ENCODE assay signal across 10 mouse cellular contexts in the genomic region with DNA sequence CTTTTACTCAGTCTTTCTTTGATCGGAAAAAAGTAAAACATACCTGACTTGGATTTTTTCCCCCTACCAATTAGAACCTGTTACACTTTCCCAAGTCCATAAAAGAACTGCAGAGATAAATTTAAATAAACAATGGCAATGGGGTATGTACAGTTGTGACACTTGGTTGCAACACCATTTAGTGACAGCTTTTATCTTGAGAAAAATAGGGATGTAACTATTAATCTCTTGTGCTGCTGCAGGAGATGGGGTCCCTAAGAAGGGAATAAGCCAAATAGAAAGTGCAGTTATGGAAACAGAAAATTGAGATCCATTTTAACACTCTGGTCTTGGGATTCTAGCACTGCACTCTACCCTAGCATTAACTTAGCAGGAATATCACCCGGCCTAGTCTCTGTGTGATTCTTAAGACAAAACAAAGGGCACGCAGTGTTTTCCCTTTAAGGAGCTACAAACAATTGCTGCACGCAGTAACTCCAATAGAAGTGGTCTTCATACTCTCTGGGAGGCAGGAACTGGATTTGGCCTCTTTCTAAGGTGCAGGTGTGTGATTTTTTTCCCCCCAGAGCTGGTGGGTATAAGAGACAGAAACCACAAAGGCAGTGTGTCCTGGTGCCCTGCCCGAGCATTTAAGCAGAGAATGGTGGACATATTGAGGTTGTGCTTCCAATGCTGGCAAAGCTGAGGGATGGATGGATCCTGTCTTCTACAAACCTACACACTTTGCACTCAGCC. TPM values are rescaled to one million over a fixed set of nuclear protein-coding genes. Genes with fewer than 3 reads are reported as not detected.
DNase-seq lines count a peak whose midpoint lies in the region; ATAC-seq and TF ChIP-seq lines count a peak whose summit lies in the region.
"Had no signal": no experiment of that assay in that cellular context is flagged by ENCODE, and none has a peak within 500 bp of the region (broad histone marks: within the 10 kb centered on the region; RNA-seq: fewer than 3 reads in every experiment).

No protein-coding gene starts in this region.

- no peak for ATAC-seq in embryonic facial prominence, embryonic 11.5 days (replicated peaks; ENCODE audit: insufficient number of reproducible peaks, low FRiP score, low TSS enrichment, low read depth)
- ATAC-seq in hindbrain, embryonic 15.5 days (ENCODE audit: low FRiP score, low read depth): no peak
- ATAC-seq in midbrain, embryonic 11.5 days (ENCODE audit: low FRiP score): no peak

- peaks cover 11% of the 10 kb centered on the region for H3K36me3 ChIP-seq in heart, adult 2 months (ENCODE audit: control insufficient read depth, insufficient read depth, low read length)
- H3K36me3 ChIP-seq in embryonic facial prominence, embryonic 11.5 days (replicated peaks; ENCODE audit: control insufficient read depth, insufficient read depth, low read depth, low read length): no peaks in the 10 kb centered on the region
- H3K36me3 ChIP-seq in hindbrain, embryonic 15.5 days: no peaks in the 10 kb centered on the region
- H3K36me3 ChIP-seq in midbrain, embryonic 11.5 days (ENCODE audit: control insufficient read depth, insufficient read depth, low read length): no peaks in the 10 kb centered on the region

- peak overlapping the region; percentile 62 for H3K4me3 ChIP-seq in heart, adult 2 months
- H3K4me3 ChIP-seq in embryonic facial prominence, embryonic 11.5 days (ENCODE audit: low read depth, low read length): no peak overlapping the region
- peak overlapping the region; percentile 37; the same call in 1 of the 2 replicates for H3K4me3 ChIP-seq in hindbrain, embryonic 15.5 days
- 0 out of 2 replicates have a peak overlapping the region, but pooled peaks have one; percentile 35 for H3K4me3 ChIP-seq in midbrain, embryonic 11.5 days (ENCODE audit: low read depth, low read length)

- no peaks in the 10 kb centered on the region for H3K9me3 ChIP-seq in embryonic facial prominence, embryonic 11.5 days (replicated peaks; ENCODE audit: control insufficient read depth, low read length)
- H3K9me3 ChIP-seq in hindbrain, embryonic 15.5 days: no peaks in the 10 kb centered on the region
- H3K9me3 ChIP-seq in midbrain, embryonic 11.5 days (ENCODE audit: control insufficient read depth, low read length): no peaks in the 10 kb centered on the region

- 27% methylated on average over 5 of the region's 5 CpGs for WGBS in heart, adult 2 months
- 11% methylated on average over 5 of the region's 5 CpGs for WGBS in embryonic facial prominence, embryonic 11.5 days
- WGBS in hindbrain, embryonic 15.5 days: 18% methylated on average over 5 of the region's 5 CpGs
- 11% methylated on average over 5 of the region's 5 CpGs for WGBS in midbrain, embryonic 11.5 days

- H3K79me2 ChIP-seq in heart, adult 2 months (replicated peaks; ENCODE audit: control insufficient read depth, insufficient read depth, low read length): no peaks in the 10 kb centered on the region

- intact Hi-C loops in heart, adult 2 months (cut with DNase I): loop anchor here (2.0 to 5.0 kb wide), 4 partner anchors 116 to 690 kb away; partner anchors contain the start of gene Tm2d1

- DNase-seq in heart, adult 2 months: no peak
- DNase-seq in heart, adult 9 months (ENCODE audit: low spot score in 2 of 2): no peak
- DNase-seq in embryonic facial prominence, embryonic 11.5 days (ENCODE audit: low spot score): no peak
- peak; percentile 92 for DNase-seq in midbrain, embryonic 11.5 days (ENCODE audit: low spot score, missing footprints)
- no peak for DNase-seq in ovary, postnatal 10 days (ENCODE audit: low spot score)
- no peak for DNase-seq in testis, postnatal 14 days (ENCODE audit: low spot score)
- DNase-seq in cerebellum, adult 18-20 months: no peak

- no peak for TF ChIP-seq POLR2A in heart, adult 2 months (IDR thresholded peaks at IDR 0.05; ENCODE audit: insufficient read depth, low read depth, low read length)

- peak overlapping the region; percentile 98 for H3K27ac ChIP-seq in heart, adult 2 months
- no peak overlapping the region for H3K27ac ChIP-seq in embryonic facial prominence, embryonic 11.5 days (replicated peaks; ENCODE audit: low read depth, low read length)
- peak overlapping the region; percentile 75 for H3K27ac ChIP-seq in hindbrain, embryonic 15.5 days (replicated peaks)
- H3K27ac ChIP-seq in midbrain, embryonic 11.5 days (ENCODE audit: low read depth, low read length): no peak overlapping the region

- no peak for TF ChIP-seq CTCF in heart, adult 2 months (IDR thresholded peaks at IDR 0.05)

- no peaks in the 10 kb centered on the region for H3K27me3 ChIP-seq in heart, adult 2 months (ENCODE audit: control insufficient read depth, insufficient read depth, low read length)
- peaks cover 8% of the 10 kb centered on the region; the same call in 1 of the 2 replicates for H3K27me3 ChIP-seq in embryonic facial prominence, embryonic 11.5 days (ENCODE audit: control insufficient read depth, insufficient read depth, low read length)
- peaks cover 37% of the 10 kb centered on the region for H3K27me3 ChIP-seq in hindbrain, embryonic 15.5 days
- peaks cover 68% of the 10 kb centered on the region for H3K27me3 ChIP-seq in midbrain, embryonic 11.5 days (ENCODE audit: control insufficient read depth, insufficient read depth, low read length)

- peak overlapping the region; percentile 89; the same call in 1 of the 2 replicates for H3K4me2 ChIP-seq in embryonic facial prominence, embryonic 11.5 days (ENCODE audit: low read depth, low read length)
- H3K4me2 ChIP-seq in hindbrain, embryonic 15.5 days: peak overlapping the region; percentile 81
- peak overlapping the region; percentile 68 for H3K4me2 ChIP-seq in midbrain, embryonic 11.5 days

- peak overlapping the region; percentile 53 for H3K9ac ChIP-seq in heart, adult 2 months (ENCODE audit: low read depth, low read length)
- H3K9ac ChIP-seq in embryonic facial prominence, embryonic 11.5 days (replicated peaks; ENCODE audit: low read length): no peak overlapping the region
- 0 out of 2 replicates have a peak overlapping the region, but pooled peaks have one; percentile 45 for H3K9ac ChIP-seq in hindbrain, embryonic 15.5 days
- no peak overlapping the region for H3K9ac ChIP-seq in midbrain, embryonic 11.5 days (ENCODE audit: low read length)

- H3K4me1 ChIP-seq in heart, adult 2 months (ENCODE audit: control insufficient read depth, insufficient read depth, low read length): peaks cover 14% of the 10 kb centered on the region
- peaks cover 3% of the 10 kb centered on the region; the same call in 1 of the 2 replicates for H3K4me1 ChIP-seq in embryonic facial prominence, embryonic 11.5 days (ENCODE audit: control insufficient read depth, insufficient read depth, low read length)
- peaks cover 27% of the 10 kb centered on the region for H3K4me1 ChIP-seq in hindbrain, embryonic 15.5 days (replicated peaks)
- peaks cover 13% of the 10 kb centered on the region for H3K4me1 ChIP-seq in midbrain, embryonic 11.5 days (ENCODE audit: control insufficient read depth, insufficient read depth, low read length)

- no peak for TF ChIP-seq EP300 in heart, adult 2 months (IDR thresholded peaks at IDR 0.05; ENCODE audit: insufficient read depth, low read depth, low read length)

RNA-seq across cellular contexts. Expression of gene Nfia, which starts 20.1 kb away (rescaled TPM):
- total RNA-seq in heart, adult 2 months (2021): 100 to 1,000 TPM; 126 to 128 TPM
- polyA plus RNA-seq in heart, adult 2 months (2012; rRNA removed): 70.3 and 75.6 TPM in 2 replicates
- polyA plus RNA-seq in embryonic facial prominence, embryonic 11.5 days (2014; fragmentation: Nextera tagmentation; extraction: Ambion mirVana): 23.1 and 23.5 TPM in 2 replicates
- 39.5 and 47.1 TPM in 2 replicates for polyA plus RNA-seq in hindbrain, embryonic 15.5 days (2015; fragmentation: Nextera tagmentation; extraction: Ambion mirVana)
- polyA plus RNA-seq in midbrain, embryonic 11.5 days (2014; fragmentation: Nextera tagmentation; extraction: Ambion mirVana): 14.1 and 15.8 TPM in 2 replicates

RNA-seq across cellular contexts. Expression of gene E130114P18Rik, which starts 25.4 kb away (rescaled TPM):
- not detected for total RNA-seq in heart, adult 2 months (2021)
- 0.15 TPM in 1 of 2 replicates, not detected in the other for polyA plus RNA-seq in heart, adult 2 months (2012; rRNA removed)
- polyA plus RNA-seq in embryonic facial prominence, embryonic 11.5 days (2014; fragmentation: Nextera tagmentation; extraction: Ambion mirVana): 9.5 and 12.1 TPM in 2 replicates
- polyA plus RNA-seq in hindbrain, embryonic 15.5 days (2015; fragmentation: Nextera tagmentation; extraction: Ambion mirVana): 20.2 and 23.1 TPM in 2 replicates
- polyA plus RNA-seq in midbrain, embryonic 11.5 days (2014; fragmentation: Nextera tagmentation; extraction: Ambion mirVana): 6.5 and 7.7 TPM in 2 replicates
- polyA plus RNA-seq: C2C12; large intestine, adult 2 months had no signal

Comparison
In these comparisons a context has a peak if more than half of its experiments do, and no peak if none do; other contexts are left out.
1. H3K27ac ChIP-seq: peak in heart, adult 2 months (single experiment) and hindbrain, embryonic 15.5 days (single experiment); none in embryonic facial prominence, embryonic 11.5 days (single experiment) and midbrain, embryonic 11.5 days (single experiment).
2. H3K9ac ChIP-seq: peak in heart, adult 2 months (single experiment) and hindbrain, embryonic 15.5 days (single experiment); none in embryonic facial prominence, embryonic 11.5 days (single experiment) and midbrain, embryonic 11.5 days (single experiment).
3. Peak in every context shown above with its lines, with median percentiles within 50 percentile points of each other: H3K4me2 ChIP-seq.